Mouse (Mus musculus) CH12.LX (cell line): ENCODE measurements at regions not wholly inside any gene's neighbourhood (a gene's known extent, or its start where the extent isn't known, plus 50 kb on each side); places are given as distances from the start of the nearest gene placed in this dataset.

ENCODE experiments used
- DNase-seq: peaks from one replicate; pipeline ENCODE4 v3.0.0-alpha.2; 2013; ENCODE audit errors: extremely low read depth
- H3K27ac ChIP-seq: 2 replicates; pipeline ENCODE4 v1.5.1; 2012; ENCODE audit warnings: low read depth, mild to moderate bottlenecking, control low read depth, moderate library complexity; ENCODE audit not compliant: insufficient read depth
- H3K27me3 ChIP-seq: replicated peaks from 2 replicates; pipeline ENCODE3; 2012; ENCODE audit warnings: inconsistent platforms
- H3K36me3 ChIP-seq, 2 experiments: replicated peaks in 1 of 2; 2 replicates each; pipeline versions ENCODE3 to v1.6.1; 2012; ENCODE audit warnings: inconsistent platforms in 1 of 2, low read length in 1 of 2, mild to moderate bottlenecking in 1 of 2, mixed read lengths in 1 of 2, moderate library complexity in 1 of 2; ENCODE audit not compliant: control insufficient read depth in 1 of 2, insufficient read depth in 1 of 2
- H3K4me1 ChIP-seq, 2 experiments: 2 replicates each; pipeline ENCODE4 v1.6.1; 2012; ENCODE audit warnings: inconsistent platforms in 1 of 2, moderate library complexity in 1 of 2; ENCODE audit not compliant: insufficient read depth in 2 of 2, control insufficient read depth in 1 of 2
- H3K4me2 ChIP-seq: 2 replicates; pipeline ENCODE4 v1.6.1; 2012; ENCODE audit warnings: low read depth, mild to moderate bottlenecking, control low read depth; ENCODE audit not compliant: poor library complexity, insufficient read depth, severe bottlenecking
- H3K4me3 ChIP-seq, 3 experiments: fragments of 150-350 bp in 1 of 3; sonication (generic) in 1 of 3; replicated peaks in 1 of 3; 2 replicates each; pipeline versions ENCODE3 to v1.5.1; 2011 to 2012; ENCODE audit warnings: low read depth in 2 of 3, low read length in 2 of 3, mild to moderate bottlenecking in 2 of 3, moderate library complexity in 2 of 3, control low read depth in 1 of 3, improper control_type of control experiment in 1 of 3, inconsistent platforms in 1 of 3, mixed read lengths in 1 of 3; ENCODE audit not compliant: poor library complexity in 1 of 3
- H3K79me2 ChIP-seq: replicated peaks from 2 replicates; pipeline ENCODE4 v1.6.1; 2012; ENCODE audit warnings: mild to moderate bottlenecking, moderate library complexity; ENCODE audit not compliant: control insufficient read depth, poor library complexity, insufficient read depth, severe bottlenecking; ENCODE audit errors: extremely low read depth
- H3K9ac ChIP-seq: 2 replicates; pipeline ENCODE4 v1.6.1; 2012; ENCODE audit warnings: low read depth, mild to moderate bottlenecking, control low read depth, moderate library complexity; ENCODE audit not compliant: insufficient read depth
- H3K9me3 ChIP-seq: replicated peaks from 2 replicates; pipeline ENCODE3; 2012; ENCODE audit warnings: low read length, inconsistent platforms, mixed read lengths
- BHLHE40 ChIP-seq: IDR thresholded peaks from 2 replicates; pipeline ENCODE4 v1.6.1; 2011; ENCODE audit warnings: mild to moderate bottlenecking, low read depth, low read length, improper control_type of control experiment
- E2F4 ChIP-seq: IDR thresholded peaks from 2 replicates; pipeline ENCODE4 v1.6.1; 2011; ENCODE audit warnings: low read depth, low read length, improper control_type of control experiment; ENCODE audit not compliant: insufficient replicate concordance
- GABPA ChIP-seq: IDR thresholded peaks from 2 replicates; pipeline ENCODE4 v1.6.1; 2012; ENCODE audit warnings: low read depth, low read length, improper control_type of control experiment, inconsistent platforms; ENCODE audit not compliant: insufficient replicate concordance
- HCFC1 ChIP-seq: IDR thresholded peaks from 2 replicates; pipeline ENCODE4 v1.6.1; 2012; ENCODE audit warnings: low read depth, mild to moderate bottlenecking, inconsistent platforms, low read length, improper control_type of control experiment
- IRF4 ChIP-seq: IDR thresholded peaks from 2 replicates; pipeline ENCODE4 v1.6.1; 2014; ENCODE audit warnings: low read depth, mild to moderate bottlenecking, inconsistent platforms, low read length, improper control_type of control experiment
- JUN ChIP-seq: IDR thresholded peaks from 2 replicates; pipeline ENCODE4 v1.6.1; 2011; ENCODE audit warnings: low read depth, mild to moderate bottlenecking, low read length, improper control_type of control experiment, moderate library complexity; ENCODE audit not compliant: insufficient read depth
- JUND ChIP-seq: conservative IDR thresholded peaks from 2 replicates; pipeline ENCODE4 v1.6.1; 2011; ENCODE audit warnings: low read depth, low read length, improper control_type of control experiment
- KAT2A ChIP-seq: IDR thresholded peaks from 2 replicates; pipeline ENCODE4 v1.6.1; 2012; ENCODE audit warnings: low read length, improper control_type of control experiment, inconsistent platforms; ENCODE audit not compliant: insufficient replicate concordance
- MAFK ChIP-seq: IDR thresholded peaks from 2 replicates; pipeline ENCODE4 v1.6.1; 2011; ENCODE audit warnings: low read length, improper control_type of control experiment; ENCODE audit not compliant: insufficient replicate concordance
- MAX ChIP-seq: IDR thresholded peaks from 2 replicates; pipeline ENCODE4 v1.6.1; 2011; ENCODE audit warnings: low read length, improper control_type of control experiment
- MAZ ChIP-seq: IDR thresholded peaks from 2 replicates; pipeline ENCODE4 v1.6.1; 2012; ENCODE audit warnings: low read depth, mild to moderate bottlenecking, inconsistent platforms, low read length, improper control_type of control experiment, moderate library complexity
- MXI1 ChIP-seq: IDR thresholded peaks from 2 replicates; pipeline ENCODE4 v1.6.1; 2011; ENCODE audit warnings: mild to moderate bottlenecking, low read depth, low read length, improper control_type of control experiment
- MYC ChIP-seq: IDR thresholded peaks from 2 replicates; pipeline ENCODE4 v1.6.1; 2011; ENCODE audit warnings: low read depth, mild to moderate bottlenecking, improper control_type of control experiment, low read length
- NRF1 ChIP-seq: IDR thresholded peaks from 2 replicates; pipeline ENCODE4 v1.6.1; 2014; ENCODE audit warnings: low read depth, mild to moderate bottlenecking, inconsistent platforms, low read length, improper control_type of control experiment, moderate library complexity
- PAX5 ChIP-seq: IDR thresholded peaks from 2 replicates; pipeline ENCODE4 v1.6.1; 2012; ENCODE audit warnings: low read length, inconsistent platforms, mixed read lengths
- RAD21 ChIP-seq: IDR thresholded peaks from 2 replicates; pipeline ENCODE4 v1.6.1; 2011; ENCODE audit warnings: low read depth, mild to moderate bottlenecking, low read length, improper control_type of control experiment, moderate library complexity
- RCOR1 ChIP-seq: conservative IDR thresholded peaks from 2 replicates; pipeline ENCODE4 v1.6.1; 2012; ENCODE audit warnings: low read depth, mild to moderate bottlenecking, inconsistent platforms, low read length, improper control_type of control experiment
- SIN3A ChIP-seq: IDR thresholded peaks from 2 replicates; pipeline ENCODE4 v1.6.1; 2012; ENCODE audit warnings: low read length, improper control_type of control experiment, inconsistent platforms
- SMC3 ChIP-seq: IDR thresholded peaks from 2 replicates; pipeline ENCODE4 v1.6.1; 2011; ENCODE audit warnings: low read depth, low read length, improper control_type of control experiment
- UBTF ChIP-seq: IDR thresholded peaks from 2 replicates; pipeline ENCODE4 v1.6.1; 2012; ENCODE audit warnings: low read depth, mild to moderate bottlenecking, inconsistent platforms, low read length, improper control_type of control experiment, moderate library complexity
- USF1 ChIP-seq: IDR thresholded peaks from 2 replicates; pipeline ENCODE4 v1.6.1; 2014; ENCODE audit warnings: low read depth, mild to moderate bottlenecking, inconsistent platforms, low read length, improper control_type of control experiment
- ZKSCAN1 ChIP-seq: IDR thresholded peaks from 2 replicates; pipeline ENCODE4 v1.6.1; 2012; ENCODE audit warnings: low read depth, inconsistent platforms, low read length, improper control_type of control experiment, borderline replicate concordance
- ZMIZ1 ChIP-seq: IDR thresholded peaks from 2 replicates; pipeline ENCODE4 v1.6.1; 2012; ENCODE audit warnings: low read depth, mild to moderate bottlenecking, inconsistent platforms, low read length, improper control_type of control experiment
- ZNF384 ChIP-seq: IDR thresholded peaks from 2 replicates; pipeline ENCODE4 v1.6.1; 2012; ENCODE audit warnings: low read depth, low read length, improper control_type of control experiment, inconsistent platforms
- dilution Hi-C: fragments of 300-500 bp; cut with MboI; formaldehyde crosslinking; loops from 2 replicates; pipeline ENCODE4 v1.14.3; 2020; ENCODE audit warnings: low sequenced_read_pairs; ENCODE audit not compliant: extremely low pct_unique_long_range_greater_than_20kb, extremely low pct_ligation_motif_present
- in situ Hi-C: fragments of 300-500 bp; cut with MboI; formaldehyde crosslinking; loops from 3 replicates; pipeline ENCODE4 v1.14.3; 2019; ENCODE audit warnings: low sequenced_read_pairs, low pct_ligation_motif_present, low pct_unique_long_range_greater_than_20kb, mixed read lengths

DNA sequence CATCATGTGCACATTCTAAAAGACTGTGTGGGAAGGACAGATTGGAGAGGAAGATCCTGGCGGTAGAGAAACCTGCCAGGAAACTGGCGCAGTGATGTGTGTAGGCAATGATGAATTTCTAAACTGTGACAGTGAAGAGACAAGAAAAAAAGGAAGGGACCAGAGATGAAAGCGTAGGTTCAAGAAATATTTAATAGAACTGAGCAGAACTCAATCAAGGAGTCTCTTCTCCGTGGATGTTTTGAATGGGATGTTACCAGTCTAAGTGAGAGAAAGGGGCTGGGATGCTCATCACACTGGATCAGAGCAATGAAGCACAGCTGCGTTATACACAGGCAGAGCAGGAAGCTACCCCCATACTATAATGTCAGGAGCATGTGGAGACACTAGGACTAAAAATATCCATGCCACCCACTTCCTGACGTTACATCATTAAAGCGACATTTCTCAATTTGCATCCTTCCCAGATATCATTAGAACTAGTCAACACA is 119.5 kb upstream of the Usp47 start:
- dilution Hi-C loops, result no loop called here
- TF ChIP-seq MAFK, result no peak
- no peak for TF ChIP-seq E2F4
- TF ChIP-seq KAT2A, result no peak
- TF ChIP-seq UBTF, result no peak
- no peak for TF ChIP-seq MAZ
- TF ChIP-seq PAX5, result no peak
- no peak for TF ChIP-seq MXI1
- H3K36me3 ChIP-seq, result no peaks in the 10 kb centered on the region
- no peak for DNase-seq
- peaks cover 25% of the 10 kb centered on the region for H3K27me3 ChIP-seq
- H3K4me1 ChIP-seq, result peaks cover 0 to 3% of the 10 kb centered on the region in 2 experiments; a peak in 1 of 4 replicates
- H3K27ac ChIP-seq, result no peak overlapping the region
- no peak overlapping the region for H3K9ac ChIP-seq
- no peaks in the 10 kb centered on the region for H3K9me3 ChIP-seq
- no peak overlapping the region for H3K4me3 ChIP-seq
- no peaks in the 10 kb centered on the region for H3K79me2 ChIP-seq
- in situ Hi-C loops, result no loop called here
- H3K4me2 ChIP-seq, result no peak overlapping the region

DNA sequence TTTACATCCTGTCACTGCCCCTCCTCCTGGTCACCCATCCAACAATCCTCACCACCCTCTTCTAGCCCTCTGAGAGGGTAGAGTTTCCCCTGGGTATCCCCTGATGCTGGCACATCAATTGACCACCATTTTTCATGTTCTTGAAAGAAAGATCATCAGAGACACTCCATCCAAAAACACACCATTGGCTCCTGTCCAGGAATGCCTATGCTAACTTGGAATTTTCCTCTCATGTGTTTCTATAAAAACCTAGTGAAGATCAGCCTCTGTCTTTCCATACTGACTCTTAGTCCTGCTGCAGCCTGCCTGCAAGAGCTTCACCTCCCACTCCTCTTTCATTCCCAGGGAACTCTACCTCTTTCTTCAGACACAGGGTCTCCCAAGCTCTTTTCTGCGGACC is 117.2 kb upstream of the Galnt18 start:
- Histone ChIP-seq H3K4me1 (no peaks in the 10 kb centered on the region), H3K4me3 (no peak overlapping the region), H3K4me2 (no peak overlapping the region), H3K79me2 (no peaks in the 10 kb centered on the region), H3K9me3 (no peaks in the 10 kb centered on the region), H3K36me3 (no peaks in the 10 kb centered on the region), H3K9ac (no peak overlapping the region), H3K27ac (no peak overlapping the region), H3K27me3 (peaks cover 15% of the 10 kb centered on the region)
- in situ Hi-C loops, result no loop called here
- DNase-seq, result no peak
- TF ChIP-seq MAZ (no peak), JUN (no peak), SMC3 (no peak), HCFC1 (no peak), MYC (no peak)
- dilution Hi-C loops, result no loop called here

DNA sequence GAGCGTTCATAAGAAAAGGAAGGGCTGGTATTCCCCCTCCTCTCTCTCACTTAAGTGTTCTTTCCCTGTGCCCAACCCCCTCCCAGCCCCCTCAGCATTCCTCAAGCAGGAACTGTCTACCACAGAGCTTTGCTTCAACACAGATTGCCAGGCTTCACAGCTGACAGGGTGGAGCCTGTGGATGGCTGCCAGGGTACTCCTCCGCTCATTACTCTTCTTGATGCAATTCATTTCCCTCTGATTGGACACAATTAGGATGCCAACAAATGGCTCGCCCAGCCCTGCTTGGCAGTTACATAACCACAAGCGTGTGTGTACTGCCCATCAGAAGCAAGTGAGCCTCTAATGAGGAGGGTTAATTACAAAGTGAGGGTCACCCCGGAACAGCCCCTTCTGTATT is 116.5 kb upstream of the Galnt18 start:
- DNase-seq, result no peak
- dilution Hi-C loops, result no loop called here
- Histone ChIP-seq H3K4me2 (no peak overlapping the region), H3K9me3 (no peaks in the 10 kb centered on the region), H3K9ac (no peak overlapping the region), H3K27ac (no peak overlapping the region), H3K4me1 (no peaks in the 10 kb centered on the region), H3K27me3 (peaks cover 15% of the 10 kb centered on the region), H3K36me3 (no peaks in the 10 kb centered on the region), H3K4me3 (no peak overlapping the region), H3K79me2 (no peaks in the 10 kb centered on the region)
- TF ChIP-seq MAFK (no peak), RCOR1 (no peak), ZNF384 (no peak), ZMIZ1 (no peak), BHLHE40 (no peak), GABPA (no peak), NRF1 (no peak), IRF4 (no peak), SIN3A (no peak), USF1 (no peak), MAZ (no peak), MAX (no peak), JUND (no peak), ZKSCAN1 (no peak), RAD21 (no peak)
- in situ Hi-C loops, result no loop called here
